Comparison of ENCODE assay signal across 8 mouse cellular contexts in the genomic region with DNA sequence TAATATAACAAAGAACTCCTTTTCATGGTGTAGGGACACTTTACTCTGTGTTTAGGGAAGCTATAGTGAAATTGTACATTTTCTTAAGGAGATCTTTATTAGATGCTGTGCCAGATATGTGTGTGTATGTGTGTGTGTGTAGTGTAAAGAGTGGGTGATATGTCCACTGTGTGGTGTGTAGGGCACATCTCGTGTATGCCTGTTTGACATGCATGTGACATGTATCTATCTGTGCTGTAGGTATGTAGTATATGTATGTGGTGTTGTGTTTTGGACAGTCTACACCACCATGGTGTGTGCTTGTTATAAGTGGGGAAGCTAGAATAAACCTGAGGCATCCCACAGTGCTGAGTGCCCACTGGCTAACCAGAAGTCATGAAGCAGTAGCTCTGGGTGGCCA. TPM values are rescaled to one million over a fixed set of nuclear protein-coding genes. Genes with fewer than 3 reads are reported as not detected.
DNase-seq lines count a peak whose midpoint lies in the region; ATAC-seq lines count a peak whose summit lies in the region.

No protein-coding gene starts in this region.

- peaks cover 26% of the 10 kb centered on the region for H3K4me1 ChIP-seq in heart, embryonic 13.5 days
- H3K4me1 ChIP-seq in embryonic facial prominence, embryonic 10.5 days = peaks cover 57% of the 10 kb centered on the region
- H3K4me1 ChIP-seq in hindbrain, embryonic 12.5 days = peaks cover 40% of the 10 kb centered on the region
- peaks cover 51% of the 10 kb centered on the region for H3K4me1 ChIP-seq in midbrain, embryonic 12.5 days

- intact Hi-C loops in heart, postnatal 10 days (cut with DNase I) = no loop called here
- intact Hi-C loops in left cerebral cortex, postnatal 10 days (cut with DNase I) = no loop called here

- no peak overlapping the region for H3K27ac ChIP-seq in heart, embryonic 13.5 days (replicated peaks)
- peak overlapping the region; percentile 83 for H3K27ac ChIP-seq in embryonic facial prominence, embryonic 10.5 days (replicated peaks)
- H3K27ac ChIP-seq in hindbrain, embryonic 12.5 days = 0 out of 2 replicates have a peak overlapping the region, but pooled peaks have one; percentile 57
- H3K27ac ChIP-seq in midbrain, embryonic 12.5 days (replicated peaks) = 0 out of 2 replicates have a peak overlapping the region, but pooled peaks have one; percentile 63

- peak overlapping the region; percentile 65 for H3K4me2 ChIP-seq in heart, embryonic 13.5 days
- peak overlapping the region; percentile 58 for H3K4me2 ChIP-seq in hindbrain, embryonic 12.5 days (replicated peaks)
- H3K4me2 ChIP-seq in midbrain, embryonic 12.5 days (replicated peaks) = peak overlapping the region; percentile 59

- H3K36me3 ChIP-seq in heart, embryonic 13.5 days = no peaks in the 10 kb centered on the region
- H3K36me3 ChIP-seq in embryonic facial prominence, embryonic 10.5 days (replicated peaks) = no peaks in the 10 kb centered on the region
- H3K36me3 ChIP-seq in hindbrain, embryonic 12.5 days = no peaks in the 10 kb centered on the region
- no peaks in the 10 kb centered on the region for H3K36me3 ChIP-seq in midbrain, embryonic 12.5 days

- no peak overlapping the region; the same call in 1 of the 2 replicates for H3K4me3 ChIP-seq in heart, embryonic 13.5 days
- H3K4me3 ChIP-seq in embryonic facial prominence, embryonic 10.5 days = peak overlapping the region; percentile 55
- peak overlapping the region; percentile 28; the same call in 1 of the 2 replicates for H3K4me3 ChIP-seq in hindbrain, embryonic 12.5 days
- H3K4me3 ChIP-seq in midbrain, embryonic 12.5 days = peak overlapping the region; percentile 34; the same call in 1 of the 2 replicates

- ATAC-seq in heart, embryonic 13.5 days (ENCODE audit: extremely low read depth, insufficient number of reproducible peaks, low FRiP score, low TSS enrichment) = no peak
- peak; percentile 27 for ATAC-seq in hindbrain, embryonic 12.5 days (ENCODE audit: low FRiP score)
- ATAC-seq in midbrain, embryonic 12.5 days (ENCODE audit: low FRiP score, low read depth) = peak; percentile 57

- H3K9me3 ChIP-seq in heart, embryonic 13.5 days = no peaks in the 10 kb centered on the region
- H3K9me3 ChIP-seq in embryonic facial prominence, embryonic 10.5 days = no peaks in the 10 kb centered on the region
- no peaks in the 10 kb centered on the region for H3K9me3 ChIP-seq in hindbrain, embryonic 12.5 days (replicated peaks)
- H3K9me3 ChIP-seq in midbrain, embryonic 12.5 days = no peaks in the 10 kb centered on the region

- H3K27me3 ChIP-seq in heart, embryonic 13.5 days (replicated peaks) = no peaks in the 10 kb centered on the region
- peaks cover 21% of the 10 kb centered on the region; the same call in 1 of the 2 replicates for H3K27me3 ChIP-seq in embryonic facial prominence, embryonic 10.5 days (replicated peaks; ENCODE audit: low read depth, poor library complexity, severe bottlenecking)
- H3K27me3 ChIP-seq in hindbrain, embryonic 12.5 days = peaks cover 58% of the 10 kb centered on the region
- H3K27me3 ChIP-seq in midbrain, embryonic 12.5 days = peaks cover 79% of the 10 kb centered on the region

- H3K9ac ChIP-seq in heart, embryonic 13.5 days = peak overlapping the region; percentile 61
- no peak overlapping the region for H3K9ac ChIP-seq in hindbrain, embryonic 12.5 days
- no peak overlapping the region; the same call in 1 of the 2 replicates for H3K9ac ChIP-seq in midbrain, embryonic 12.5 days (replicated peaks)

- DNase-seq in heart, postnatal 10 days = no peak
- DNase-seq in embryonic facial prominence, embryonic 10.5 days (ENCODE audit: low spot score) = no peak
- no peak for DNase-seq in left cerebral cortex, postnatal 10 days (ENCODE audit: extremely low spot score in 1 of 2, low spot score in 2 of 2)
- no peak for DNase-seq in right cerebral cortex, postnatal 10 days (ENCODE audit: low spot score in 2 of 2)
- DNase-seq in layer of hippocampus, adult 9-10 months (ENCODE audit: low spot score) = no peak

- WGBS in heart, embryonic 13.5 days = 77% methylated on average over 1 of the region's 1 CpGs
- 73% methylated on average over 1 of the region's 1 CpGs for WGBS in embryonic facial prominence, embryonic 10.5 days
- WGBS in hindbrain, embryonic 12.5 days = 74% methylated on average over 1 of the region's 1 CpGs
- 64% methylated on average over 1 of the region's 1 CpGs for WGBS in midbrain, embryonic 12.5 days

RNA-seq across cellular contexts. Expression of gene Fgd3, which starts 0.4 kb away (rescaled TPM):
- 0.05 and 0.23 TPM in 2 replicates for polyA plus RNA-seq in heart, embryonic 13.5 days (2015; fragmentation: Nextera tagmentation; extraction: Ambion mirVana)
- total RNA-seq in heart, postnatal 10 days (2021) = under 1 TPM; 0.50 to 0.57 TPM
- 1.2 and 1.3 TPM in 2 replicates for polyA plus RNA-seq in embryonic facial prominence, embryonic 10.5 days (2016; fragmentation: Nextera tagmentation; extraction: Ambion mirVana)
- polyA plus RNA-seq in hindbrain, embryonic 12.5 days (2016; fragmentation: Nextera tagmentation; extraction: Ambion mirVana) = 1.1 and 1.2 TPM in 2 replicates
- polyA plus RNA-seq in midbrain, embryonic 12.5 days (2016; fragmentation: Nextera tagmentation; extraction: Ambion mirVana) = 1.0 and 1.1 TPM in 2 replicates
- 10 to 100 TPM in 1 of 2 experiments, 1 to 10 TPM in 1; 8.7 to 10.2 TPM for total RNA-seq in left cerebral cortex, postnatal 10 days (2021)

RNA-seq across cellular contexts. Expression of gene Bicd2, which starts 20.9 kb away (rescaled TPM):
- 38.7 and 40.6 TPM in 2 replicates for polyA plus RNA-seq in heart, embryonic 13.5 days (2015; fragmentation: Nextera tagmentation; extraction: Ambion mirVana)
- total RNA-seq in heart, postnatal 10 days (2021) = 10 to 100 TPM; 74.6 to 83.6 TPM
- 32.6 and 33.3 TPM in 2 replicates for polyA plus RNA-seq in embryonic facial prominence, embryonic 10.5 days (2016; fragmentation: Nextera tagmentation; extraction: Ambion mirVana)
- polyA plus RNA-seq in hindbrain, embryonic 12.5 days (2016; fragmentation: Nextera tagmentation; extraction: Ambion mirVana) = 40.7 and 44.2 TPM in 2 replicates
- 36.7 and 38.8 TPM in 2 replicates for polyA plus RNA-seq in midbrain, embryonic 12.5 days (2016; fragmentation: Nextera tagmentation; extraction: Ambion mirVana)
- 10 to 100 TPM; 44.5 to 45.7 TPM for total RNA-seq in left cerebral cortex, postnatal 10 days (2021)
